Mouse (Mus musculus) heart, adult 2 months (tissue): ENCODE measurements around the gene Smg1.

Experiments
- CTCF ChIP-seq: fragments of 200-600 bp; IDR thresholded peaks from 2 replicates; pipeline ENCODE4 v1.8.1; 2022; ENCODE audit warnings: antibody characterized with exemption, mild to moderate bottlenecking, moderate library complexity
- EP300 ChIP-seq: fragments of 200-500 bp; IDR thresholded peaks from 2 replicates; pipeline ENCODE4 v1.6.1; 2011; ENCODE audit warnings: low read depth, low read length, control low read depth; ENCODE audit not compliant: insufficient read depth
- POLR2A ChIP-seq: fragments of 200-500 bp; IDR thresholded peaks from 2 replicates; pipeline ENCODE4 v1.6.1; 2011; ENCODE audit warnings: mild to moderate bottlenecking, low read depth, low read length, control low read depth; ENCODE audit not compliant: insufficient read depth

DNA sequence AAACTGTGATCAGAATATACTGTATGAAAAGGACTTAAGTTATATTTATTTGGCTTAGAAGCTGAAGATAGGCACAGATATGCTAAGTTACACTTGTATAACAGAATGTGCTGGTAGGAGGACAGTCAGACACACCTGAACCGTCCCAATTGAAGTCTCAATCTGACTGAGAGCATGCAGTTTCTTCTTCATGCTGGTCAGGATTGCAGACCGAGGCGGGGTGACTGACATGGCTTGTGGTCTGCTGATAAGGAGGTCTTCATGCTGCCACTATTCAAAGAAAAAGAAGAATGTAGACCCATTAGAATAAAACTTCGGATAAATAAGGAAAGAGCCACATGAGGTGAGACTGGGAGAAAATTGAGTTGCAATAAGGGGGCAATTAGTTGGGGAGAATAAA is 100.3 kb downstream of the Smg1 start:
- TF ChIP-seq EP300 (no peak), CTCF (no peak), POLR2A (no peak)
